Comparison of ENCODE assay signal across 10 mouse cellular contexts in the genomic region with DNA sequence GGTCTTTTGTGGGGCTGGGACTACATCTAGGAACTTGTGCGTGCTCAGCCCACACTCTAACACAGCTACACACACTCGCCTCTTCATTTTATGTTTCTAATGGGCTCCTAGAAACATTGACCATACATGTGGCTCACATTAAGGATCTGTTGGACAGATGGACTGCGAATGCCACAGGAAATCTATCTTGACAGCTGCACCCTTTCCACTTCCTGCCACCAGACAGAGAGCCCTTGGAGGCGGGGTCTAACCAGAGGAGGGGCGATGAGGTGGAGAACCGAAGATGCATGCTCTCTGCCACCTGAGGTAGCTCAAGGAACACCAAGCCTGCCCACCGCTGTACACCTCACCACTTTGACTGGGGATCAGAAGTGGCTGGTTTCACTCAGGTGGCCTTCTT. TPM values are rescaled to one million over a fixed set of nuclear protein-coding genes. Genes with fewer than 3 reads are reported as not detected.
DNase-seq lines count a peak whose midpoint lies in the region; ATAC-seq and TF ChIP-seq lines count a peak whose summit lies in the region.
"Had no signal": no experiment of that assay in that cellular context is flagged by ENCODE, and none has a peak within 500 bp of the region (broad histone marks: within the 10 kb centered on the region; RNA-seq: fewer than 3 reads in every experiment).

No protein-coding gene starts in this region.

- no peak overlapping the region for H3K4me2 ChIP-seq in intestine, postnatal 0 days (replicated peaks; ENCODE audit: low read depth)

- no peak overlapping the region for H3K4me3 ChIP-seq in intestine, postnatal 0 days (ENCODE audit: low read depth, low read length)

- no peaks in the 10 kb centered on the region for H3K36me3 ChIP-seq in intestine, postnatal 0 days (ENCODE audit: control insufficient read depth, insufficient read depth)

- DNase-seq in CD4-positive, CD25-positive, alpha-beta regulatory T cell, adult 2 months (ENCODE audit: low read depth, low spot score): peak; percentile 44
- DNase-seq in T-cell, adult 2 months (ENCODE audit: low spot score): peak; percentile 41
- peak; percentile 43 for DNase-seq in mesoderm, embryonic 11.5 days (ENCODE audit: low read depth, low spot score)
- no peak for DNase-seq in cerebellum, postnatal 36 days
- DNase-seq in adrenal gland, adult 18-20 months (ENCODE audit: low spot score in 2 of 2): no peak
- DNase-seq: cerebellum, adult 8-10 months had no signal

- ATAC-seq in CD4-positive, CD25-positive, alpha-beta regulatory T cell, adult 4 months: no peak
- ATAC-seq in hematopoietic stem cell, adult 5-6 weeks (replicated peaks in 1 of 2; ENCODE audit: insufficient read depth in 1 of 2, low FRiP score in 2 of 2, low TSS enrichment in 1 of 2, low read depth in 1 of 2, poor library complexity in 2 of 2, severe bottlenecking in 2 of 2): peak; percentile 77 to 80
- no peak for ATAC-seq in intestine, postnatal 0 days

- H3K9ac ChIP-seq in intestine, postnatal 0 days (ENCODE audit: low read depth, low read length): no peak overlapping the region

- peaks cover 19% of the 10 kb centered on the region; the same call in 1 of the 2 replicates for H3K4me1 ChIP-seq in intestine, postnatal 0 days (replicated peaks; ENCODE audit: control insufficient read depth, insufficient read depth, low read length)

- no peak for TF ChIP-seq CTCF in intestine, postnatal 0 days (IDR thresholded peaks at IDR 0.05; ENCODE audit: low read depth)

- no peak overlapping the region for H3K27ac ChIP-seq in intestine, postnatal 0 days (ENCODE audit: low read depth, low read length)
- H3K27ac ChIP-seq: kidney, postnatal 0 days had no signal

- no peaks in the 10 kb centered on the region for H3K27me3 ChIP-seq in intestine, postnatal 0 days (replicated peaks; ENCODE audit: control insufficient read depth, insufficient read depth, low read length)

- WGBS in intestine, postnatal 0 days: 69% methylated on average over 7 of the region's 7 CpGs

- H3K9me3 ChIP-seq in intestine, postnatal 0 days (ENCODE audit: control insufficient read depth): no peaks in the 10 kb centered on the region

RNA-seq across cellular contexts. Expression of gene Vegfa, which starts 57.7 kb away (rescaled TPM):
- not detected for polyA plus RNA-seq in CD4-positive, CD25-positive, alpha-beta regulatory T cell, adult 4 months (2017; shearing (Covaris generic))
- total RNA-seq in hematopoietic stem cell, adult 5-6 weeks (2017): 29.6 and 53.8 TPM in 2 replicates
- polyA plus RNA-seq in intestine, postnatal 0 days (2015; fragmentation: Nextera tagmentation; extraction: Ambion mirVana): 5.9 and 8.2 TPM in 2 replicates
- 100 to 1,000 TPM; 416 to 698 TPM for total RNA-seq in adrenal gland, adult 18-20 months (2021)

Comparison
In these comparisons a context has a peak if more than half of its experiments do, and no peak if none do; other contexts are left out.
1. DNase-seq: peak in CD4-positive, CD25-positive, alpha-beta regulatory T cell, adult 2 months (single experiment), T-cell, adult 2 months (single experiment) and mesoderm, embryonic 11.5 days (single experiment); none in cerebellum, postnatal 36 days (0 of 2) and adrenal gland, adult 18-20 months (0 of 2).
2. ATAC-seq: peak in hematopoietic stem cell, adult 5-6 weeks (2 of 2); none in CD4-positive, CD25-positive, alpha-beta regulatory T cell, adult 4 months (single experiment) and intestine, postnatal 0 days (single experiment).